Mouse (Mus musculus) c-Kit-positive CD71-negative TER-119-negative erythroid progenitor cells, embryonic 14.5 days (primary cell): ENCODE results near the gene Chn2.
"Not testable (repeated sequence)": the region's sequence is repeated elsewhere in the genome, so short reads cannot be mapped to it uniquely, and the experiment has no call there.

Experiments used
- DNase-seq: peaks from one replicate; pipeline ENCODE4 v3.0.0-alpha.2; 2013; ENCODE audit warnings: low read depth

Chn2 gene

DNA sequence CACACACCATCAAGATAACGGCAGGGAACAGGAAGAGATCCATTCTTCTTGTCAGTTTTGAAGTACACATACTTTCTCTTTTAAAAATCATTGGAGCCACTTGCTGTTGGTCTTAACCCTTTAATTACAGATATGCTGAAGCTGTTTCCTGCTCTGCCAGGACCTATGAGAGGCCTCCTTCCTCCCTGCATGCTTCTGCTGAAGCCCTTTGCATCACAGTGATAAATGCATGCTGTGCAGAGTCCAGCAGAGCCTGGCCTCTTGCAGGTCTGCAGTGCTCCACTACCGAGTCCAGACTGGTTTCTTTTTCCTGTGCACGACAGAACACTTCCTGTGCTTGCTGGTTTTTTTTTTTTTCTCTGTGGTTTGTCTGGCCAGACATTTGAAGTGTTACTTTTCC lies 119.0 kb downstream of the Chn2 start:
- DNase-seq = no peak

GRCm38 (mm10) chr6:54160677-54161076 lies 121.3 kb downstream of the Chn2 start:
- no peak for DNase-seq

GRCm38 (mm10) chr6:54161246-54161645 lies 121.9 kb downstream of the Chn2 start:
- DNase-seq = no peak

DNA sequence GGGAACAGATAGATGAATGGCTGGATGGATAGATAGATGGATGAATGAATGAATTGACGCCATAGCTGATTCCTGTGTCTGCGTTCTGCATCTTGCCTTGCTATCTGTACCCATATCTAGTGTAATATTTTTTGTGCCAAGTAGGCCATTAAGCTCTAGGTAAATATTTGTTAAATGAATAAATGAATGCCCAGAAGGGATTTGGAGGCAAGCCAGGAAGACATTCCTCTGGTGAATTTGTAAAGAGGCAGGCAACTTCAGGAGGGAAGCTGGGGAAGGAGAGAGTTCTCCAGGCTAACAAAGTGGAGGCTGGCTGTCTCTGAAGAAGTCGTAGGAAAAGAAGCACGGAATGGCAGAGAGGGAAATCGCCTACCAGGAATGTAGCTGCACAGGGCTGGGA lies 123.0 kb downstream of the Chn2 start:
- DNase-seq = no peak

DNA sequence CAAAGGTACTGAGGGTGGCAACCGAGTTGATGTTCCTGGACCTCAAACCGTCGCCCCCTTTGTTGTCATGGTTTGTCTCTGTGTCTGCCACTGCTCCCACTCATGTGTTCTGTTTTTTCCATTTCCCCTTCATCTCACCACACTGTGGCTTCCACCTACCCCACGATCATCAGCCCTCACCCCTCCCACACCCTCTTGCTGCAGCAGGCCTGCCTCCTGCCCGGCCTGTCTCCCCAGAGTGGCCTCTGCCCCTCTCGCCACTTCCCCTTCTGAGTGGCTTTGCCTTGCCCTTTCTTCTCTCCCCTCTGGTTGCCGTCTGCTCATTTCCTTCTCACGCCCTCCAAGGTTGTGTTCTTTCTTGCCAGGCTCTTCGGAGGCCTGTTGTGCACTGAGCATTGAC lies 123.4 kb downstream of the Chn2 start:
- peak; percentile 56 for DNase-seq

DNA sequence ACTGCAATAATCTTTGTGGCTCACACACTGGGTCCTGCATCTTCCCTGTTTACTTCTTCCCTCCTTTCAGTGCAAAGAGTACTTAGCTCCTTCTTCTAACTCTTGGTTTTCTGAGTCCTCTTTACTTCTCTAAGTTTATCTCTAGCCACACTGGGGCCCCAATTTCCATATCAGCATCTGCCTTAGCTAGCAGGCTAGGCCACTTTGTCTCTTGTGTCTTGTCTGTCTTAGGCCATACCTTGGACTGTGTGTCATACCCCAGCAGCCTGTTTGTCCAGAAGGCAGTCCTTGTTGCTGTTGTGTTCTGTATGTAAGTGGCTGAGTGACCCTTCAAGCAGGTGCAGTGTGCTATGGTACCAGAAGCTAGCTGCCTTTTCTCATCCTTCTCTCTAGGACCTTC lies 124.3 kb downstream of the Chn2 start:
- DNase-seq = no peak

DNA sequence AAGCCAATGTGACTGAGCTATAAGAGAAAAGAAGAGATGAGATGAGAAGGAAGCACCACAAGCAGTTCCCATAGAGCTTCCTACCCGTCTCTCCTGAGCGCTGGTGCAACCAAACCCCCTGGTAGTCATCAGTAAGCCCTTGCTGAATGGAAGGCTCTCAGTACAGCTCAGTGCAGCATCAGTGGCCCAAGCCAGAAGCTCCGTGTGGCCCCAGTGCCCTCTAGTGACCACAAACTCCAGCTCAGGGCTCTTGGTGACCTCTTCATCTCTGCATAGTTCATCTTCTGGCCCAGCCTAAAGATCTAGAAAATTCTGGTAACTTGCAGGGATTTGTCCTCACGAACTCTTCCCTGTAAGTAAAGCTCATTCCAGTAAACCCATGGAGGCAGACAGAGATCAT lies 125.4 kb downstream of the Chn2 start:
- DNase-seq = no peak

- DNase-seq = no peak
Measured at GRCm38 (mm10) chr6:54165246-54165645, 125.9 kb downstream of the Chn2 start.

DNA sequence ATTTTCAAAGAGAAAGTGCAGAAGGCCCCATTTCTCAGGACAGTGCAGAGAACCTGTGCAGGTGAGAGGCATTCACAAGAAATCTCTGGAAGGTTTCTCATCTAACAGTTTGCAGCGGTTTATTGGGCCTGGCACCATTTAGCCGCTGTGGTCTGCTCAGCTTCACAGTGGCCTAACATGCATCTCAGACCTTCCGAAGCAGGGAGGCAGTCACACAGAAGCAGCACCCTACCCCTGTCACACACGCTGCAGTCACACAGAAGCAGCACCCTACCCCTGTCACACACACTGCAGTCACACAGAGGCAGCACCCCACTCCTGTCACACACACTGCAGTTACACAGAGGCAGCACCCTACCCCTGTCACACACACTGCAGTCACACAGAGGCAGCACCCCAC lies 126.5 kb downstream of the Chn2 start:
- DNase-seq = no peak

GRCm38 (mm10) chr6:54166991-54167546 lies 127.7 kb downstream of the Chn2 start:
- no peak for DNase-seq

DNA sequence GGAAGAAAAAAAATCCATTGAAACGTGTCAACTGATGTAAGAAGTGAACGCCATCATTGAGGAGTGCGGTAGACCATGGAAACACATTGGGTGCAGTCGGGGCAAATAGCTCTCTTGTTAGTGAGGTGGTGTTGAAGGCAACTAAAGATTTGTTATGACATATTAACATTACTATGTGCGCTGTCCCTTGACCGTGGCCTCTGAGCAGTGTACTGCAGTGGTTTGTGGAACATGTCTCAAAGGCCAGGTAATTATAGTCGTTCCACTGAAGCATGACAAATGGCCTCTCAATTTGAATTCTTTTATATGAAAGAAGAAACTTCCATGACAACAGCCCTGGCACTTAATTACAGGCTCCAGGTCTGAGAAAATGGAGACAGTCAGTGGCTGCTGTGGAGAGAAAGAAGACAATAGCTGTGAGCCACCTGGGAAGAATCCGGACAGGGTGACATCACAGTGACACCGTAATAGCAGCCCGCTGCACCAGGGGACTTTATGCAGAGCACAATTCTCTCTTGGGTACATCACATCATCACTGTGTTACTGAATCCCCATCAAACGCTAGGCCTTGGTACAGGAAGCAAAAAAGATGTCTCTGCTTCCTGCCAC lies 131.0 kb downstream of the Chn2 start:
- no peak for DNase-seq

- no peak for DNase-seq
Measured at GRCm38 (mm10) chr6:54171385-54171784, 132.0 kb downstream of the Chn2 start.

DNA sequence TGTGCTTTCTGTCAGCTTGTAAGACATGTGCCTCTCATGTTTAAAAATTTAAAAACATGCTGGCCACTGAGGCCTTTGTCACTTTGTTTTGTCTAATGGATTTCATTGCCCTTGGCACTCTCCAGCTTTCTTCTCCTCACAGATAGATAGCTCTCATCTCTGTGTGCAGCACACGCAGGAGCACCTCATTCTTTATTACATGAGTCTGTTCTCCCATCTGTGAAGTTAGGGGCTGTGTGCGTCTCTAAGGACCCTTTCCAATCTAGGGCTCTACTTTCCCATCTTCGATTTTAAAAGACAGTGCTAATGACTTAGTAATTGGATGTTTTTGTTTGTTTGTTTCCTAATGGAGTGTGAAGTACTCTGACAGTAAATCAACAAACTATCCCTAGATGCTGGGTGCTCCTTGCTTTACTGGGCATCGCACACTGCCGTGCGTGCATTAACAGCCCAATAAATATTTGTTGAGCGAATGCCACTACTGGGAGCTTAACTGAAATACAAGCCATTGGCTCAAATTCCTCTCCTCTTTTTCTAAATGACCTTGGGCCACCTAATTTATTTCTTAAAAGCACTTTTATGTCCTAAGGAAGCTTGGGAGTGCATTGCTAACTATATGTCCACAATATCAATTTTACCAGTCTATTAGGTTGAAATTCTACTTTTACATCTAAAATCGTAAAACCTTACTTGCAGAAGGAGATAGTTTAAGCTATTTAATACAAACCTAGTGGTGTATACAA lies 136.3 kb downstream of the Chn2 start:
- DNase-seq = no peak

DNA sequence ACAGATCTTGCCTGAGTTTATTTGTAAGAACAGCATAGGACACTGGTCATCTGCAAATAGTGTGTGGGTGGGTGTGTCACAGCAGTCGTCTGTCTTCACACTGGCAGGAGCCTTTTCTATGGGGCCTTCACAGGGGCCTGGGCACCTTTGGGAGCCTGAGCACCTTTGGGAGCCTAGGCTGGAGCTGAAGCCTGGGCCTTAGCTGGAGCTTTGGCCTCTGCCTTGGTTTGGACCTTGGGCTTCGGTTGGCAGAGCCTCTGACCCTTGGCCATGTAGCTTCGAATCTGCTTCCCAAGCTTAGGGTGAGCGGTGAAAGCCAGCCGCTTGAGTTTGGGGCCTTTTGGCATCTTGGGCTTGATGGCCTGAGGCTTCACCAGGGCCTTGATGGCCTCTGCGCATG lies 137.7 kb downstream of the Chn2 start:
- not testable (repeated sequence) for DNase-seq

- DNase-seq = no peak
Measured at GRCm38 (mm10) chr6:54179056-54179873, 139.9 kb downstream of the Chn2 start.

DNA sequence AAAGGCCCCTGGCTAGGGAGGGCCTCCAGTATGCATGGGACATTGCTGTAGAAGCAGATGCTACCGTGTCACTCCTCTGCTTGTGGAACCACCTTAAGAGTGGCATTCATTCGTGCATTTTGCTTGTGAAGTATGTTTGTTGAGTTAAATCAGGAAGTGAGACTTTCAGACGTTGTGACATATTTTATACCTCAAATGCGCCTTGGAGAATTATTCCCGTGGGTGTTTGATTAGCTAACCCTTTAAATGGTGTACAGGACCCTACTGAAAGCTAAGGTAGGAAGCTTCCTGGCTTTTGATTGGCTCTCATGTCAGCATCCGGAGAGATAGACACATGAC lies 140.5 kb downstream of the Chn2 start:
- no peak for DNase-seq

DNA sequence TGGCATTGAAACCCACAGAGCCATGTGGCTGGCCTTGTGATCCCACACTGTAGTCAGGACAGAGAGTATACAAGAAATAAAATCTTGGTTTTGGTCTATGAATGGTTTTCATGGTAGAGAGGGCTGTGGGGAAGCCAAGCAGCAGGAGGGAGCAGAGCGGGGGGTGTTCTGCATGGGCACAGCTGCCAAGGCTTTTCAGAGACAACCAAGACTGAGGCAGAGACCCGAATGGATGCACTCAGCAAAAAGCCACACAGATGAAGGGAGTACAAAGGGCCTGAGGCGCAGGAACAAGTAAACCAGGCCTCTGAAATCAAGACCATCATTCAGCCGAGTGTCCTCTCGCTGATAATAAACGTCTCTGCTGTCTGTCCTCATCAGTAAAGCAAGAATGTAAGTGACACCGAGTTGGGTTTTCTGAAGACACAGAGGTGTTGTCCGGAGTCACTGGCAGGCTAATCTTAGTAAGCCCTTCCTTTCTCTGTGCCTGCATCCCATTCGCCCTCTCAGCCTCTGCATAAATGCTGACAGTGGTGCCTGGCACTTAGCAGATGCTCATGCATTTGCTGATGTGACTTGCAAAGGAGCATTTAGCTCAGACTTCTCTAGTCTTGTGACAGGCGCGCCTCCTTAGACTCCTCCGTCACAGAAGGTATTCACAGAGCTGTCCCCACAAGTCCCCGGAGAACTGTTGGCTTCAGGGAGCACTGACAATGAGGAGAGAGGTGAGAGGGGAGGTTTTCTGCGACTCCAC lies 144.6 kb downstream of the Chn2 start:
- DNase-seq = no peak

- no peak for DNase-seq
Measured at GRCm38 (mm10) chr6:54193631-54194305, 154.4 kb downstream of the Chn2 start.

- no peak for DNase-seq
Measured at GRCm38 (mm10) chr6:54197821-54198412, 158.6 kb downstream of the Chn2 start.

DNA sequence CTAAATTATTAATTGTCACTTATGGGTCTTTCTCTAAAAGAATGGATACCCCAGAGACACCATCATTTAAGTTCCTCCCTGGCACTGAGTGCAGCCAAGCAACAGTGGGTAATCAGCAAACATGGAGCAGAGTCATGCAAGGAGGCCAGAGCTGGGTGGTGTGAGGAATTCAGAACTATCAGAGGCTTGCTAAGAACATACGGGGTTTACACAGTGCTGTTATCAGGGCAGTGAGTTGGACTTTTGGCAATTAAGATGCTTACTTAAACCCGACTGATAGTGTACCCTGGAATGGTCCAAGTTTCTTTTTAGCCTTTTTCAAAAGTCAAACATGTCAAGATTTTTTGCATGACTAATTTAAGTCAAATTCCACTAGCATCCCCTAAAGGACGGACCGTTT lies 160.2 kb downstream of the Chn2 start:
- DNase-seq = no peak

DNA sequence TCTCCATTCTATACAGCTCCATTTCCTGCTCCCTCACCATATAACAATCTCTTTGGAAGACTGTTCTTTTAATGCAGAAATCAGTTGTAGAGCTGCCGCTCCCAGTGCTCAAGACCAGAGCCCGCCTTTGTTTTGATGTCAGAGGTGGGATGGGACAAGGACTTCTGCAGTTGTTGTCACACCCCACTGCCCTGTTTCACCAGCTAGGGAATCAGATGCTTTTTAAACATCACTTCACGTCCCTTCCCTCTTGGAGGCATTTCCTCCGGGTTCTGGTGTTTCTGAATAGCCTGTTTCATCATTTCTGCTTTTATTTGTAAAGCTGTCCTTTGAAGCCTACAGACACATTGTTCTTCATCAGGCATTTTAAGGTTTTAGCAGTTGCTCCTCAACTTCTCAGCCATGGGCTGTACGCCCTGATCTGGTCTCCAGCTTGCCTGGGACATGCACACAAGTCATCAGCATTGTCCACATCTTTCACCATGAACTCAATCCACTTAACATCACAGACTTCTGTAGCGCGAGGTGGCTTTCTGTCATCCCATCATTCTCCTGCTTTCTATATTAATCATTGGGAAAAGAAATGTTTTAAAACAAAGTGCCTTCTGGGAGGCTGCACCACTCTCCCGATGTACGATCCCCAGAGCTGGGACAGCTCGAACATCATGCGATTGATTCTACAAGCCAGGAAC lies 160.8 kb downstream of the Chn2 start:
- no peak for DNase-seq
